Mouse (Mus musculus) ES-E14 (cell line): ENCODE results near the gene Tax1bp3.

Experiments used
- CHD2 ChIP-seq: IDR thresholded peaks from 2 replicates; pipeline ENCODE4 v1.6.1; 2014; ENCODE audit warnings: mild to moderate bottlenecking, low read depth, low read length, inconsistent platforms
- HCFC1 ChIP-seq: IDR thresholded peaks from 2 replicates; pipeline ENCODE4 v1.6.1; 2012; ENCODE audit warnings: low read length, inconsistent platforms, borderline replicate concordance; ENCODE audit not compliant: insufficient read depth
- ZC3H11A ChIP-seq: IDR thresholded peaks from 2 replicates; pipeline ENCODE4 v1.6.1; 2012; ENCODE audit warnings: low read depth, mild to moderate bottlenecking, inconsistent platforms, low read length, borderline replicate concordance
- ZNF384 ChIP-seq: IDR thresholded peaks from 2 replicates; pipeline ENCODE4 v1.6.1; 2012; ENCODE audit warnings: low read depth, low read length, inconsistent platforms

DNA sequence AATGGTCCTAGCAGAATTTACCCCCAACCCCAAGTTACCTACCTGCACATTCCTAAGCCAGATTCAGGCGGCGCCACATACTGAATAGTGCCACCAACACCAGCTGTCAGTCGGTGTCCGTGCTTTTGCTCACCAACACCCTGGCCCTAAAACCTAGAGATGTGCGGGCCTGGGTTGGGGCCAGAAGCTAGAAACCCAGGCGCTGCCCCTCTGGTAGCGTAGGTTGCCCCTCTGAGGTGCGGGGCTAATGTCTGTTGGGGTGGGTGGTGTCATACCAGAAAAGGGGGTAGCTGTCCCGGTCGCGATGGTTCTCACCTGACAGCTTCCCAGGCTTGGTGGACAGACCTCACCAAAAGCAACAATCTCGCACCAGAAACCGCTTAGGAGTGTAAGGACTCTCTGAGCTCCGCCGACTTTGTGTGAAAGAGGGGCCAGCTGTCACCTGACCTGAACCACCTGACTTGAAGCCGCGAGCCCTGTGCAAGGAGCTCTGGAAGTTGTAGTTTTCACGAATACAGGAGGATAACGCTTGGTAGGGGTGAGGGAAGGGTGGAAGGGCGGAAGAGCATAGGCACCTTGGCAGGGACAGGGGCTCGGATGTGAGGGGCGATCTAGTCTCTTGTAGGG is 21.8 kb downstream of the Tax1bp3 start, which contains the start of gene Ctns:
- no peak for TF ChIP-seq ZC3H11A
- TF ChIP-seq CHD2: no peak
- no peak for TF ChIP-seq ZNF384
- TF ChIP-seq HCFC1: peak; percentile 95
